Mouse (Mus musculus) stomach, postnatal 0 days (tissue): Measurements from ENCODE around the gene Hist1h2ad. TPM values are rescaled to one million over a fixed set of nuclear protein-coding genes. Genes with fewer than 3 reads are reported as not detected.
"Not testable (repeated sequence)": the region's sequence is repeated elsewhere in the genome, so short reads cannot be mapped to it uniquely, and the experiment has no call there.

ENCODE experiments used
- ATAC-seq: fragments of 200-750 bp; cut with Nextera tagmentation; 2 replicates; pipeline ENCODE4 v1.8.0; 2017; ENCODE audit not compliant: low FRiP score, low TSS enrichment
- DNase-seq: peaks from one replicate; pipeline ENCODE4 v3.0.0-alpha.2; 2016; ENCODE audit warnings: low spot score
- H3K27ac ChIP-seq: fragments of 300-500 bp; sonication (generic); replicated peaks from 2 replicates; pipeline ENCODE4 v1.5.1; 2014; ENCODE audit warnings: mild to moderate bottlenecking, control low read depth
- H3K27me3 ChIP-seq: fragments of 300-500 bp; sonication (generic); 2 replicates; pipeline ENCODE4 v1.6.1; 2014; ENCODE audit warnings: low read length; ENCODE audit not compliant: control insufficient read depth, insufficient read depth
- H3K36me3 ChIP-seq: fragments of 300-500 bp; sonication (generic); 2 replicates; pipeline ENCODE4 v1.6.1; 2014; ENCODE audit warnings: low read length, mixed read lengths; ENCODE audit not compliant: control insufficient read depth, insufficient read depth
- H3K4me1 ChIP-seq: fragments of 300-500 bp; sonication (generic); replicated peaks from 2 replicates; pipeline ENCODE4 v1.6.1; 2014; ENCODE audit warnings: antibody characterized with exemption; ENCODE audit not compliant: control insufficient read depth, insufficient read depth
- H3K4me2 ChIP-seq: fragments of 300-500 bp; sonication (generic); replicated peaks from 2 replicates; pipeline ENCODE4 v1.6.1; 2014; ENCODE audit warnings: low read depth, mild to moderate bottlenecking, control low read depth, moderate library complexity
- H3K4me3 ChIP-seq: fragments of 300-500 bp; sonication (generic); 2 replicates; pipeline ENCODE4 v1.5.1; 2014; ENCODE audit warnings: low read depth, low read length, control low read depth
- H3K9ac ChIP-seq: fragments of 300-500 bp; sonication (generic); 2 replicates; pipeline ENCODE4 v1.6.1; 2014; ENCODE audit warnings: mild to moderate bottlenecking, low read length, control low read depth, mixed read lengths
- H3K9me3 ChIP-seq: fragments of 300-500 bp; sonication (generic); 2 replicates; pipeline ENCODE4 v1.6.1; 2016; ENCODE audit warnings: low read length; ENCODE audit not compliant: control insufficient read depth
- CTCF ChIP-seq: IDR thresholded peaks from 2 replicates; pipeline ENCODE4 v1.5.1; 2016; ENCODE audit warnings: antibody characterized with exemption, low read depth, mild to moderate bottlenecking, moderate library complexity
- EP300 ChIP-seq: optimal IDR thresholded peaks from 2 replicates; pipeline ENCODE3; 2016; ENCODE audit warnings: antibody characterized with exemption
- WGBS: fragments of 180-500 bp; shearing (Covaris S2); extraction: QIAGEN DNeasy Blood & Tissue Kit; methylation state at CpG from one replicate; pipeline ENCODE4 v1.1.7; 2014; 5-methylcytosine and 5-hydroxymethylcytosine counted together
- polyA plus RNA-seq: library from polyadenylated mRNA; unstranded; fragments of >200 nt; fragmentation: Nextera tagmentation; extraction: Ambion mirVana; gene quantifications from 2 replicates; pipeline ENCODE4 v1.2.1, GENCODE M21; 2015

The Hist1h2ad gene
- polyA plus RNA-seq, 1 experiment from 2014 or later = 0.79 TPM

DNA sequence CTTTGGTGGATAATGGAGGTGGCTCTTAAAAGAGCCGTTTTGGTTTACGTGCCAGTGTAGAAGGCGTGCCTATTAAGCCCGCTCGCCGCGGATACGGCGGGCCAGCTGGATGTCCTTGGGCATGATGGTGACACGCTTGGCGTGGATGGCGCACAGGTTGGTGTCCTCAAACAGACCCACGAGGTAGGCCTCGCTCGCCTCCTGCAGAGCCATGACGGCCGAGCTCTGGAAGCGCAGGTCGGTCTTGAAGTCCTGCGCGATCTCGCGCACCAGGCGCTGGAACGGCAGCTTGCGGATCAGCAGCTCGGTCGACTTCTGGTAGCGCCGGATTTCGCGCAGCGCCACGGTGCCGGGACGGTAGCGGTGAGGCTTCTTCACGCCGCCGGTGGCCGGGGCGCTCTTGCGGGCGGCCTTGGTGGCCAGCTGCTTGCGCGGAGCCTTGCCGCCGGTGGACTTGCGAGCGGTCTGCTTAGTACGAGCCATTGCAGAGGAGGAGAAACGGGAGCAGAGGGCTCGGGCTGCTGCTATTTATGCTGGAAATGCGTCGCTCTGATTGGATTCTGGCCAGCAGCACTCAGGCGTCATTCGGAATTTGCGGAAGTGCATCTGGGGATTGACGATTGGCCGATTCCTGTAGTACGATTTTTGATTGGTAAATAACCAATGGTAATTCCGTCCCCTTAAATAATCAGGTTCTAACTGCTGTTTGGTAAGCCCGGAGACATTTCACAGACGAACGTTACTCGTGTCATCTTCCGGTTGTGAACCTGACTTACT, 12.1 kb upstream of the Hist1h2ad start, which contains the start of gene Hist1h3e:
Gene Hist1h3e, minus strand, starts transcription at position 487 of the 777 bp plus-strand sequence.
- not testable (repeated sequence) for H3K4me1 ChIP-seq, H3K36me3 ChIP-seq, H3K9me3 ChIP-seq, H3K27me3 ChIP-seq
- peak within 1 kb of the TSS; percentile 59 for H3K9ac ChIP-seq
- DNase-seq (peak; percentile 95), ATAC-seq (peak; percentile 93)
- under 1% methylated on average over 32 of the region's 67 CpGs for WGBS
- TF ChIP-seq EP300 = peak; percentile 49
- peak within 1 kb of the TSS; percentile 68 for H3K4me2 ChIP-seq
- peak within 1 kb of the TSS; percentile 97 for H3K27ac ChIP-seq
- peak within 1 kb of the TSS; percentile 42 for H3K4me3 ChIP-seq

DNA sequence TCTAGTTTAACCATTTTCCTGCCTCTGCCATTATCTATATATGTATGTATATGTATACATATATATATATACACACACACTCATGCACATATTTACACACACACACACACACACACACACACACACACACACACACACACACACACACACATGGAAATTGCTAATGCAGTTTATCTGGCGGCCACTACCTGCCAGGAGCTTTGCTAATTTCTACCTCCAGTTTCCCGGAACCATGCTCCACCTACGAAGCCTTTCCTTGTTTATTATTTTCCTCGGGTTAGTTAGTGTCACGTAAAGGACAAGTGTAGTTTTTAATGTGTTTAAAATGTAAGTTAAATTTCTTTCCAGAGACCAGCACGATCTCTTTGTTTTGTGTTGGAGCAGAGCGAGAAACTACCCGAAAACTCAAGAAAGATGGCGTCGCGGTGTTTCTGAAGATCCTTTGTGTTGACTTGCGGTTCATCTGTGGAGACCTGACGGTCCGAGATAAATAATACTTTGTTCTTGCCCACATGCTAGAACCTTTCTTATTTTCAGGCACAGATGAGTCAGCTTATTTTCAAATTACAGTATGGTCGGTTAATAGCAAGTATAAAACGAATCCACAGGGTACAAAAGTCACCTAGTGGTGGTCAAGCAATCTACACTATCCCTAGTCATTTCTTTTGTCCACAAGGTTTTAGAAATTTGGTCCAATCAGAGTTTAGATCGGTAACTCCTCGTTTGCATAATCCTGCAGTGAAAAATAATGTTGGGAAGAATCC, 11.3 kb upstream of the Hist1h2ad start:
- Histone ChIP-seq H3K27ac (peak overlapping the region; percentile 97), H3K36me3 (no peaks in the 10 kb centered on the region), H3K4me1 (no peaks in the 10 kb centered on the region), H3K4me2 (peak overlapping the region; percentile 68), H3K9me3 (no peaks in the 10 kb centered on the region), H3K4me3 (peak overlapping the region; percentile 42), H3K27me3 (no peaks in the 10 kb centered on the region), H3K9ac (peak overlapping the region; percentile 59)
- ATAC-seq (peak; percentile 61), DNase-seq (peak; percentile 52)
- TF ChIP-seq EP300 (no peak), CTCF (peak; percentile 78)
- WGBS = 2% methylated on average over 18 of the region's 18 CpGs

GRCm38 (mm10) chr13:23564482-23564881, 9.7 kb upstream of the Hist1h2ad start:
- TF ChIP-seq CTCF (no peak), EP300 (no peak)
- Histone ChIP-seq H3K27me3 (no peaks in the 10 kb centered on the region), H3K4me1 (no peaks in the 10 kb centered on the region), H3K9ac (no peak overlapping the region), H3K27ac (no peak overlapping the region), H3K9me3 (no peaks in the 10 kb centered on the region), H3K4me2 (no peak overlapping the region), H3K4me3 (no peak overlapping the region), H3K36me3 (no peaks in the 10 kb centered on the region)
- DNase-seq (no peak), ATAC-seq (no peak)
- 80% methylated on average over 2 of the region's 2 CpGs for WGBS

DNA sequence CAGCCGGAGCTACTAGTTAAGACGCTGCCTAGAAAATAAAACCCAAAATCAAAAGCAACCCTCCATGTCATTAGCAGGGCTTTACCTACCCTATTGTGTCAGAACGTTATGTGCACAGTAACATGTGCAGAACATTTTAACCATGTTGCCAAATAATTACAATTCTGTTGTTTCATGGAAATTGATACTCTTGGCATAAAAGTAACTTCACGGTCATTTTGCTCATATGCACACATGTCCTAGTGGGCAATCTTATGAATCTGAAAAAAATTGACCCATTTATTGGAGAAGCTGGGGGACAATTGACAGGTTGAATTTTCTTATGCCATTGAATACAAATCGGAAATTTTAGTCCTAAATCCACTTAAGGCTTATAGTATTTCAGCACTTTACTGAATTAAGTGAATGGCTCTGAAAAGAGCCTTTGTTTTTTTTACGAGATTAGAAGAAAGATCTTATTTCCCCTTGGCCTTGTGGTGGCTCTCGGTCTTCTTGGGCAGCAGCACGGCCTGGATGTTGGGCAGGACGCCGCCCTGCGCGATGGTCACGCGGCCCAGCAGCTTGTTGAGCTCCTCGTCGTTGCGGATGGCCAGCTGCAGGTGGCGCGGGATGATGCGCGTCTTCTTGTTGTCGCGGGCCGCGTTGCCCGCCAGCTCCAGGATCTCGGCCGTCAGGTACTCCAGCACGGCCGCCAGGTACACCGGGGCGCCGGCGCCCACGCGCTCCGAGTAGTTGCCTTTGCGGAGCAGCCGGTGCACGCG, 3.7 kb upstream of the Hist1h2ad start:
- WGBS = 4% methylated on average over 13 of the region's 41 CpGs
- Histone ChIP-seq H3K4me2 (peak overlapping the region; percentile 59), H3K4me3 (peak overlapping the region; percentile 42), H3K27ac (peak overlapping the region; percentile 93), H3K9ac (peak overlapping the region; percentile 52; the same call in 1 of the 2 replicates)
- H3K36me3 ChIP-seq, DNase-seq, H3K9me3 ChIP-seq, H3K4me1 ChIP-seq, H3K27me3 ChIP-seq: not testable (repeated sequence)
- TF ChIP-seq CTCF = 0 out of 2 replicates have a peak, but pooled peaks have one; percentile 10
- peak; percentile 10; the same call in 1 of the 2 replicates for ATAC-seq

- Histone ChIP-seq H3K9ac (peak within 1 kb of the TSS; percentile 61), H3K4me2 (peak within 1 kb of the TSS; percentile 59), H3K4me3 (peak within 1 kb of the TSS; percentile 42), H3K27ac (peak within 1 kb of the TSS; percentile 93), H3K27me3 (no peaks in the 10 kb centered on the region), H3K4me1 (no peaks in the 10 kb centered on the region), H3K9me3 (no peaks in the 10 kb centered on the region), H3K36me3 (no peaks in the 10 kb centered on the region)
- DNase-seq (peak; percentile 62), ATAC-seq (peak; percentile 88)
- TF ChIP-seq EP300 (no peak), CTCF (0 out of 2 replicates have a peak, but pooled peaks have one; percentile 0)
- 0% methylated on average over 18 of the region's 18 CpGs for WGBS
Measured at GRCm38 (mm10) chr13:23571022-23571503, 3.1 kb upstream of the Hist1h2ad start, which contains the start of the genes Hist1h2ae and Hist1h2bg. Gene Hist1h2ae (minus strand): TSS chr13:23571220. Gene Hist1h2bg (plus strand): TSS chr13:23571396.

GRCm38 (mm10) chr13:23571504-23572217, 2.5 kb upstream of the Hist1h2ad start:
- H3K4me1 ChIP-seq, DNase-seq, H3K27me3 ChIP-seq, ATAC-seq, H3K9me3 ChIP-seq, H3K36me3 ChIP-seq: not testable (repeated sequence)
- Histone ChIP-seq H3K4me3 (peak overlapping the region; percentile 42), H3K9ac (peak overlapping the region; percentile 61), H3K4me2 (peak overlapping the region; percentile 59), H3K27ac (peak overlapping the region; percentile 93)
- WGBS = under 1% methylated on average over 9 of the region's 34 CpGs
